Mouse (Mus musculus): ENCODE measurements around the gene Prim2. TPM values are rescaled to one million over a fixed set of nuclear protein-coding genes. Genes with fewer than 3 reads are reported as not detected.

The Prim2 gene
- polyA plus RNA-seq, 1 experiment from 2014 or later, result 62.7 TPM

- H3K4me2 ChIP-seq, result no peak overlapping the region
- no peak overlapping the region for H3K9ac ChIP-seq (ENCODE audit: low read depth, low read length)
- H3K27ac ChIP-seq (ENCODE audit: low read depth, low read length), result no peak overlapping the region
- H3K27me3 ChIP-seq (replicated peaks; ENCODE audit: control insufficient read depth, insufficient read depth, low read length), result no peaks in the 10 kb centered on the region
- ATAC-seq (replicated peaks; ENCODE audit: low FRiP score) (no peak), DNase-seq (ENCODE audit: low spot score) (no peak)
- WGBS, result 85% methylated on average over 8 of the region's 8 CpGs
- H3K36me3 ChIP-seq (ENCODE audit: control insufficient read depth, insufficient read depth, low read length), result no peaks in the 10 kb centered on the region; the same call in 1 of the 2 replicates
- no peak overlapping the region for H3K4me3 ChIP-seq (ENCODE audit: low read depth, low read length)
- H3K9me3 ChIP-seq (ENCODE audit: control insufficient read depth, low read length), result no peaks in the 10 kb centered on the region
- peaks cover 5% of the 10 kb centered on the region; the same call in 1 of the 2 replicates for H3K4me1 ChIP-seq (replicated peaks; ENCODE audit: control insufficient read depth, insufficient read depth, low read length)
Measured at GRCm38 (mm10) chr1:33495203-33495553, 174.4 kb downstream of the Prim2 start.

GRCm38 (mm10) chr1:33494524-33495202 is 174.9 kb downstream of the Prim2 start:
- Histone ChIP-seq H3K9ac (ENCODE audit: low read depth, low read length) (no peak overlapping the region), H3K27ac (ENCODE audit: low read depth, low read length) (no peak overlapping the region), H3K4me1 (replicated peaks; ENCODE audit: control insufficient read depth, insufficient read depth, low read length) (no peaks in the 10 kb centered on the region; the same call in 1 of the 2 replicates), H3K36me3 (ENCODE audit: control insufficient read depth, insufficient read depth, low read length) (no peaks in the 10 kb centered on the region; the same call in 1 of the 2 replicates), H3K9me3 (ENCODE audit: control insufficient read depth, low read length) (no peaks in the 10 kb centered on the region), H3K4me2 (no peak overlapping the region), H3K27me3 (replicated peaks; ENCODE audit: control insufficient read depth, insufficient read depth, low read length) (no peaks in the 10 kb centered on the region), H3K4me3 (ENCODE audit: low read depth, low read length) (no peak overlapping the region)
- no peak for DNase-seq (ENCODE audit: low spot score)
- 68% methylated on average over 2 of the region's 2 CpGs for WGBS
- ATAC-seq (replicated peaks; ENCODE audit: low FRiP score), result no peak

GRCm38 (mm10) chr1:33490220-33490619 is 179.4 kb downstream of the Prim2 start:
- Histone ChIP-seq H3K27me3 (replicated peaks; ENCODE audit: control insufficient read depth, insufficient read depth, low read length) (no peaks in the 10 kb centered on the region), H3K4me3 (ENCODE audit: low read depth, low read length) (no peak overlapping the region), H3K9ac (ENCODE audit: low read depth, low read length) (no peak overlapping the region), H3K36me3 (ENCODE audit: control insufficient read depth, insufficient read depth, low read length) (no peaks in the 10 kb centered on the region), H3K27ac (ENCODE audit: low read depth, low read length) (no peak overlapping the region), H3K4me1 (replicated peaks; ENCODE audit: control insufficient read depth, insufficient read depth, low read length) (no peaks in the 10 kb centered on the region), H3K4me2 (no peak overlapping the region), H3K9me3 (ENCODE audit: control insufficient read depth, low read length) (no peaks in the 10 kb centered on the region)
- WGBS, result 78% methylated on average over 6 of the region's 6 CpGs
- ATAC-seq (replicated peaks; ENCODE audit: low FRiP score) (no peak), DNase-seq (ENCODE audit: low spot score) (no peak)

- no peaks in the 10 kb centered on the region for H3K27me3 ChIP-seq (replicated peaks; ENCODE audit: control insufficient read depth, insufficient read depth, low read length)
- no peak for ATAC-seq (replicated peaks; ENCODE audit: low FRiP score)
Measured at GRCm38 (mm10) chr1:33488372-33488771, 181.2 kb downstream of the Prim2 start.

GRCm38 (mm10) chr1:33483746-33484145 is 185.8 kb downstream of the Prim2 start:
- Histone ChIP-seq H3K4me1 (replicated peaks; ENCODE audit: control insufficient read depth, insufficient read depth, low read length) (no peaks in the 10 kb centered on the region), H3K4me2 (no peak overlapping the region), H3K4me3 (ENCODE audit: low read depth, low read length) (no peak overlapping the region), H3K9me3 (ENCODE audit: control insufficient read depth, low read length) (no peaks in the 10 kb centered on the region), H3K27me3 (replicated peaks; ENCODE audit: control insufficient read depth, insufficient read depth, low read length) (no peaks in the 10 kb centered on the region), H3K9ac (ENCODE audit: low read depth, low read length) (no peak overlapping the region), H3K36me3 (ENCODE audit: control insufficient read depth, insufficient read depth, low read length) (no peaks in the 10 kb centered on the region), H3K27ac (ENCODE audit: low read depth, low read length) (no peak overlapping the region)
- 76% methylated on average over 3 of the region's 3 CpGs for WGBS
- no peak for DNase-seq (ENCODE audit: low spot score)
- ATAC-seq (replicated peaks; ENCODE audit: low FRiP score), result no peak

More at GRCm38 (mm10) chr1:33488372-33488771, 181.2 kb downstream of the Prim2 start:
- Histone ChIP-seq H3K36me3 (ENCODE audit: control insufficient read depth, insufficient read depth, low read length) (no peaks in the 10 kb centered on the region), H3K4me3 (ENCODE audit: low read depth, low read length) (no peak overlapping the region), H3K4me1 (replicated peaks; ENCODE audit: control insufficient read depth, insufficient read depth, low read length) (no peaks in the 10 kb centered on the region), H3K9ac (ENCODE audit: low read depth, low read length) (no peak overlapping the region), H3K9me3 (ENCODE audit: control insufficient read depth, low read length) (no peaks in the 10 kb centered on the region), H3K4me2 (no peak overlapping the region), H3K27ac (ENCODE audit: low read depth, low read length) (no peak overlapping the region)
- WGBS, result 91% methylated on average over 5 of the region's 5 CpGs
- DNase-seq (ENCODE audit: low spot score), result no peak

GRCm38 (mm10) chr1:33480382-33480781 is 189.2 kb downstream of the Prim2 start:
- H3K27ac ChIP-seq (ENCODE audit: low read depth, low read length), result no peak overlapping the region
- H3K4me1 ChIP-seq (replicated peaks; ENCODE audit: control insufficient read depth, insufficient read depth, low read length), result no peaks in the 10 kb centered on the region
- no peaks in the 10 kb centered on the region for H3K36me3 ChIP-seq (ENCODE audit: control insufficient read depth, insufficient read depth, low read length)
- no peak for DNase-seq (ENCODE audit: low spot score)
- no peak for ATAC-seq (replicated peaks; ENCODE audit: low FRiP score)
- WGBS, result 92% methylated on average over 7 of the region's 7 CpGs
- no peak overlapping the region for H3K4me3 ChIP-seq (ENCODE audit: low read depth, low read length)
- H3K27me3 ChIP-seq (replicated peaks; ENCODE audit: control insufficient read depth, insufficient read depth, low read length), result no peaks in the 10 kb centered on the region
- no peak overlapping the region for H3K4me2 ChIP-seq
- no peaks in the 10 kb centered on the region for H3K9me3 ChIP-seq (ENCODE audit: control insufficient read depth, low read length)
- no peak overlapping the region for H3K9ac ChIP-seq (ENCODE audit: low read depth, low read length)

- no peak for ATAC-seq (replicated peaks; ENCODE audit: low FRiP score)
- H3K9me3 ChIP-seq (ENCODE audit: control insufficient read depth, low read length), result no peaks in the 10 kb centered on the region
- no peak overlapping the region for H3K4me2 ChIP-seq
- DNase-seq (ENCODE audit: low spot score), result no peak
- H3K4me3 ChIP-seq (ENCODE audit: low read depth, low read length), result no peak overlapping the region
- peaks cover 6% of the 10 kb centered on the region for H3K36me3 ChIP-seq (ENCODE audit: control insufficient read depth, insufficient read depth, low read length)
- no peak overlapping the region for H3K9ac ChIP-seq (ENCODE audit: low read depth, low read length)
- H3K27me3 ChIP-seq (replicated peaks; ENCODE audit: control insufficient read depth, insufficient read depth, low read length), result no peaks in the 10 kb centered on the region
- H3K27ac ChIP-seq (ENCODE audit: low read depth, low read length), result no peak overlapping the region
- no peaks in the 10 kb centered on the region for H3K4me1 ChIP-seq (replicated peaks; ENCODE audit: control insufficient read depth, insufficient read depth, low read length)
- WGBS, result 73% methylated on average over 6 of the region's 6 CpGs
Measured at GRCm38 (mm10) chr1:33471069-33471468, 198.5 kb downstream of the Prim2 start.

GRCm38 (mm10) chr1:33470222-33470621 is 199.4 kb downstream of the Prim2 start:
- 90% methylated on average over 8 of the region's 8 CpGs for WGBS

GRCm38 (mm10) chr1:33464234-33464633 is 205.4 kb downstream of the Prim2 start:
- 74% methylated on average over 5 of the region's 5 CpGs for WGBS
- H3K9ac ChIP-seq (ENCODE audit: low read depth, low read length), result no peak overlapping the region
- H3K27me3 ChIP-seq (replicated peaks; ENCODE audit: control insufficient read depth, insufficient read depth, low read length), result no peaks in the 10 kb centered on the region
- H3K9me3 ChIP-seq (ENCODE audit: control insufficient read depth, low read length), result no peaks in the 10 kb centered on the region
- no peak for ATAC-seq (replicated peaks; ENCODE audit: low FRiP score)
- no peak overlapping the region for H3K27ac ChIP-seq (ENCODE audit: low read depth, low read length)
- no peak overlapping the region for H3K4me2 ChIP-seq
- no peaks in the 10 kb centered on the region for H3K4me1 ChIP-seq (replicated peaks; ENCODE audit: control insufficient read depth, insufficient read depth, low read length)
- no peak for DNase-seq (ENCODE audit: low spot score)
- no peaks in the 10 kb centered on the region; the same call in 1 of the 2 replicates for H3K36me3 ChIP-seq (ENCODE audit: control insufficient read depth, insufficient read depth, low read length)
- no peak overlapping the region for H3K4me3 ChIP-seq (ENCODE audit: low read depth, low read length)

More at GRCm38 (mm10) chr1:33470222-33470621, 199.4 kb downstream of the Prim2 start:
- DNase-seq (ENCODE audit: low spot score) (no peak), ATAC-seq (replicated peaks; ENCODE audit: low FRiP score) (no peak)
- Histone ChIP-seq H3K9me3 (ENCODE audit: control insufficient read depth, low read length) (no peaks in the 10 kb centered on the region), H3K4me3 (ENCODE audit: low read depth, low read length) (no peak overlapping the region), H3K9ac (ENCODE audit: low read depth, low read length) (no peak overlapping the region), H3K27me3 (replicated peaks; ENCODE audit: control insufficient read depth, insufficient read depth, low read length) (no peaks in the 10 kb centered on the region), H3K36me3 (ENCODE audit: control insufficient read depth, insufficient read depth, low read length) (peaks cover 6% of the 10 kb centered on the region), H3K4me2 (no peak overlapping the region), H3K4me1 (replicated peaks; ENCODE audit: control insufficient read depth, insufficient read depth, low read length) (no peaks in the 10 kb centered on the region), H3K27ac (ENCODE audit: low read depth, low read length) (no peak overlapping the region)
